Mouse (Mus musculus) ES-Bruce4 (cell line): ENCODE data around the gene Hs3st3b1. TPM values are rescaled to one million over a fixed set of nuclear protein-coding genes. Genes with fewer than 3 reads are reported as not detected.

Source experiments
- H3K27ac ChIP-seq: 2 replicates; pipeline ENCODE4 v1.5.1; 2012; ENCODE audit warnings: low read length, inconsistent platforms; ENCODE audit not compliant: insufficient read depth
- H3K27me3 ChIP-seq: 2 replicates; pipeline ENCODE4 v1.6.1; 2012; ENCODE audit warnings: mild to moderate bottlenecking, low read length, inconsistent platforms; ENCODE audit not compliant: control insufficient read depth, poor library complexity, insufficient read depth, severe bottlenecking
- H3K36me3 ChIP-seq: 2 replicates; pipeline ENCODE4 v1.6.1; 2012; ENCODE audit warnings: inconsistent platforms, mild to moderate bottlenecking, low read length, moderate library complexity; ENCODE audit not compliant: control insufficient read depth, poor library complexity, insufficient read depth, severe bottlenecking
- H3K4me1 ChIP-seq: one replicate; pipeline ENCODE4 v1.8.1; 2011; ENCODE audit warnings: low read length; ENCODE audit not compliant: control insufficient read depth, insufficient read depth
- H3K4me3 ChIP-seq: 2 replicates; pipeline ENCODE4 v1.5.1; 2011; ENCODE audit warnings: low read depth, mild to moderate bottlenecking, low read length
- H3K9ac ChIP-seq: 2 replicates; pipeline ENCODE4 v1.6.1; 2012; ENCODE audit warnings: low read depth, mild to moderate bottlenecking, inconsistent platforms; ENCODE audit not compliant: poor library complexity, severe bottlenecking
- H3K9me3 ChIP-seq: replicated peaks from 2 replicates; pipeline ENCODE4 v1.6.1; 2012; ENCODE audit warnings: mild to moderate bottlenecking, low read length, inconsistent platforms; ENCODE audit not compliant: control insufficient read depth, poor library complexity, insufficient read depth, severe bottlenecking
- CTCF ChIP-seq: IDR thresholded peaks from one replicate; pipeline ENCODE4 v1.8.1; 2011; ENCODE audit warnings: low read depth, low read length
- EP300 ChIP-seq: IDR thresholded peaks from 2 replicates; pipeline ENCODE4 v1.6.1; 2011; ENCODE audit warnings: low read depth, low read length; ENCODE audit not compliant: insufficient read depth
- POLR2A ChIP-seq: IDR thresholded peaks from one replicate; pipeline ENCODE4 v1.8.1; 2011; ENCODE audit warnings: low read length; ENCODE audit not compliant: insufficient read depth
- polyA plus RNA-seq: library from polyadenylated mRNA; stranded (reverse); fragments of >200 nt; gene quantifications from 2 replicates; pipeline ENCODE4 v1.2.4, GENCODE M21; 2011; ENCODE audit warnings: low read depth; ENCODE audit not compliant: missing spikeins, insufficient read depth, insufficient read length

The Hs3st3b1 gene
- polyA plus RNA-seq, 1 experiment: 8.4 TPM

DNA sequence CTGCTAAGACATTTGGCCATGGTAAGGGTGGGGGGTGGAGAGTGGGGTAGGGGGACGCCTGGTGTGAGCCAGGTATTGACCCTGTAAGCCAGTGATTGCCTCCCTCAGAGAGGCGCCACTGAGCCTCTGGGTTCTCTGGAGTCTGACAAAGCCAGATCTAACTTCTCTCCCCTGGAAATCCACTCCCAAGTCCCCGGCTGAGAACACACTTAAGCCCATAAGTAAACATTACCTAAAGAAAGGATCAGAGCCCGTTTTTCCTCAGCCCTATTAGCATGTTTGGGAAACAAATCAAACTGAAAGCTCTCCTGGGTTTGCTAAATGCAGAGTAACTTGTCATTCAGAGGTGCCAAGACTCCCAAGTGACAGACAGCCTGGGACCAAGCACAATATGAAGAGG is 17.3 kb downstream of the Hs3st3b1 start:
- H3K4me3 ChIP-seq: no peak overlapping the region
- H3K9me3 ChIP-seq: no peaks in the 10 kb centered on the region
- H3K27ac ChIP-seq: no peak overlapping the region
- H3K27me3 ChIP-seq: no peaks in the 10 kb centered on the region
- no peak for TF ChIP-seq EP300
- TF ChIP-seq CTCF: no peak
- TF ChIP-seq POLR2A: no peak
- H3K4me1 ChIP-seq: peaks cover 10% of the 10 kb centered on the region
- no peak overlapping the region for H3K9ac ChIP-seq
- no peaks in the 10 kb centered on the region for H3K36me3 ChIP-seq

DNA sequence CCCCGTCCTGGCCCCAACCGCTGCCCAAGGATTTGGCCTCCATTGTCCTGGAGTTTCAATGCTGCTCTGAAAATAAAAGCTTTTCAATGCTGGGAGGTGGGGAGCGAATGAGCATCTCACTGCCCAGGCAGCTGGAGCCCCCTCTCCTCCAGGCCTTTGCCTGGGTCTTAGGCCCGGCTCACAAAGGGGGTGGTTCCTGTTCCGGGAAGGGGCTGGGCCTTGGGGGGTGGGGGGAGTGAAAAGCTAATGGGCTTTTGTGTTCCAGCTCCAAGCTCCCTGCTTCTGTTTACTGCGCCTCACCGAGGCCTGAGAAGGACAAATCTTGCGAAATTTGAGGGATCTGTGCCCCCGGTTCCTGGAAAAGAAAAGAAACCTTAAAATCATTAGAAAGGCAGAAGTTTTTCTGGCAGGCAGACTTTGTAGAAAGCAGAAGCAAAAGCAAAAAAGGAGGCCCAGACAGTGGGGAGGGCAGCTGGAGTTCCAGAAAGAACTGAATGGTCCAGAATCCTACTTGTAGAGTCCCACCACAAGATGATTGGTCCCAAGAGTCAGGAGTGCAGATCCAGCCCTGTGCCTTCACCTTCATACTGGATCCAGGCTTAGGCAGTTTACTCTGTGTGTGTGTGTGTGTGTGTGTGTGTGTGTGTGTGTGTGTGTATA is 23.5 kb downstream of the Hs3st3b1 start:
- Histone ChIP-seq H3K9ac (peak overlapping the region; percentile 42; the same call in 1 of the 2 replicates), H3K4me3 (no peak overlapping the region), H3K4me1 (peaks cover 10% of the 10 kb centered on the region), H3K27ac (peak overlapping the region; percentile 87), H3K27me3 (no peaks in the 10 kb centered on the region), H3K9me3 (no peaks in the 10 kb centered on the region), H3K36me3 (no peaks in the 10 kb centered on the region)
- TF ChIP-seq EP300 (peak; percentile 84), CTCF (no peak)

DNA sequence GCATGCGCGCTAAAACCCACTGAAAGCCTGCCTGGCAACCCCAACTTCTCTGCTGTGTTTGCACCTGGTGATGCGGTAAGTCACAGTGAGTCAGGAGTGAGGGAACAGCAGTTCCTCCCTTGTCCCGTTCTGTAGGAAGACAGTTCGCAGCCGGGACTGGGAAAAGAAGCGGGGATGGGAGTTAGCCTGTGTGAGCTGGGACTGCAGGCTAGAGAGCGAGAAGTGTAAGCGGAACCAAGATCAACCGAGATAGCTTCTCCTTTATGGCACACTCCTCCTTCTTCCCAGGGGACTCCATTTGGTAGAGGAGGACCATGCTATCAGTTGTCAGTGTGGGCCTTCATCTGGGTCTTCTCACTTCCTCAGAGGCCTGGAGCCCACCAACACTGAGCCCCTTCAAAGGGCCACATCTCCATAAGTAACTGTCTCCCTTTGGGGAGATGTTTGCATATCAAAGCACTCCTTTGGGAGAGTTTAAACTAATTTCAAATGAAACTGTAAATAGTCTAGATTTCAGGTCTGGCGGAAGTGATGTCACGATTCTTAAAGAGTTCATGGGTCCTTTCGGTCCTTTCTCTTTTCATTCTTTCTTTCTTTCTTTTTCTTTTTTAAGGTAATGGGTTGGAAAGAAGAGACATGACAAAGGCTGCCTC is 24.1 kb downstream of the Hs3st3b1 start:
- no peaks in the 10 kb centered on the region for H3K36me3 ChIP-seq
- H3K4me1 ChIP-seq: peaks cover 10% of the 10 kb centered on the region
- H3K9me3 ChIP-seq: no peaks in the 10 kb centered on the region
- H3K9ac ChIP-seq: 0 out of 2 replicates have a peak overlapping the region, but pooled peaks have one; percentile 42
- TF ChIP-seq EP300 (no peak), POLR2A (no peak), CTCF (no peak)
- peak overlapping the region; percentile 80 for H3K27ac ChIP-seq
- no peaks in the 10 kb centered on the region for H3K27me3 ChIP-seq
- H3K4me3 ChIP-seq: no peak overlapping the region

DNA sequence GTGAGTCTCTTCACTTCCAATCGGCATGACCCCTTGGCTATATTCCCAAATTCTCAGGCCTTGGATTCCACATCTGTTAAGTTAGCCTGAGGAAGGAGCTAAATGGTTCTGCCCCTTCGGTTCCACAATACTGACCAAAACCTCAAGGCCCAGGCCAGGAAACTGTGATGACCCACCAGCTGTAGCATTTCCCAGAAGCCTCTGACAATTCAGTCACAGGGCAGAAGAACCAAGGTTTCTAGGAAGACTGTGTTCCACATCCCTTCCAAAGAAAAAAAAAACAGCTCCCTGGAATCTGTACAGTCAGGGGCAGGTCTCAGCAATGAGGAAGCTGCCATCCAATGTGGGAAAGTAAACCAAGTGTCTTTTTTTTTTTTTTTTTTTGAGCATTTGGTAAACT is 25.1 kb downstream of the Hs3st3b1 start:
- no peaks in the 10 kb centered on the region for H3K36me3 ChIP-seq
- H3K9ac ChIP-seq: no peak overlapping the region
- H3K4me3 ChIP-seq: no peak overlapping the region
- TF ChIP-seq CTCF (no peak), EP300 (no peak), POLR2A (no peak)
- H3K9me3 ChIP-seq: no peaks in the 10 kb centered on the region
- peaks cover 10% of the 10 kb centered on the region for H3K4me1 ChIP-seq
- no peaks in the 10 kb centered on the region for H3K27me3 ChIP-seq
- H3K27ac ChIP-seq: no peak overlapping the region

DNA sequence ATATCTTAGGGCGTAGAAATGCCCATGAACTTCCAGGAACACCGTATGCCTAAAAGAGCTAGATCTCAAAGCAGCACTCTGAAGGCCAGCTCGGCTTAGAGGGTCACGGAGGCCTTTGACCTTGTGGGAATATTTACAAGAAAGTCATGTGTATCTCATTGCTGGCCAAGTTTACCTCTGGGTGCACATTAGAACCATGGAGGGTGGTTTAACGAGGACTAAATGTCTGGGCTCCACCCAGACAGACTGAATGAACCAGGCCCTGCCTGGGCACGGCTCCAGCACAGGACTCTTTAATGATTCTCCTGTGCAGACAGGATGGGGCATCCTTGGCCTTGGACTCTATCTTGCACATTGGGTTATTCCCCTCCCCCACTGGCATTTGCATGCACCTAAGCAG is 27.9 kb downstream of the Hs3st3b1 start:
- Histone ChIP-seq H3K36me3 (no peaks in the 10 kb centered on the region), H3K9me3 (no peaks in the 10 kb centered on the region), H3K4me3 (no peak overlapping the region), H3K27ac (no peak overlapping the region), H3K9ac (no peak overlapping the region), H3K4me1 (no peaks in the 10 kb centered on the region), H3K27me3 (no peaks in the 10 kb centered on the region)
- TF ChIP-seq CTCF (no peak), EP300 (no peak), POLR2A (no peak)

DNA sequence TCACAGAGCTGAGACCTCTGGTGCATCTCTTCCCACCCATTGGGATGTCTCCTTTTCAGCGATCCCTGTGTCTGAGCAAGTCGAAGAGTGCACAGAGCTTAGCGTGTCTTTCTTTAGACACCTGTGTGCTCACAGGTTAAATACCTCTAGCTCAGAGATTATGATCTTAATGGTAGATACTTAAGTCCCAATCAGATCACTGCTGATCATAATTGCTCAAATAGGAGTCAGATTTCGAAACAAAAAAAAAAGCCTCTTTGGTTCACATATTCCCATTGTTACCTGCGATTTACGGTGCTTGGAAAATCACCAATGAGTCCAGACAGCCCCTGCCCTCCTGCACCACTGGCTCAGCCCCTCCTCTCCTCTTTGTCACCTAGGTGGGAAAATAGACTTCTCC is 28.5 kb downstream of the Hs3st3b1 start:
- no peaks in the 10 kb centered on the region for H3K27me3 ChIP-seq
- H3K4me1 ChIP-seq: no peaks in the 10 kb centered on the region

More for the DNA sequence above, 28.5 kb downstream of the Hs3st3b1 start:
- Histone ChIP-seq H3K9ac (no peak overlapping the region), H3K27ac (no peak overlapping the region), H3K9me3 (no peaks in the 10 kb centered on the region), H3K4me3 (no peak overlapping the region), H3K36me3 (no peaks in the 10 kb centered on the region)
- no peak for TF ChIP-seq POLR2A
- no peak for TF ChIP-seq EP300
- TF ChIP-seq CTCF: no peak
